ENCODE assay signal across 18 mouse cellular contexts in genomic region chr4:150249731-150250270, GRCm38 (mm10). TPM values are rescaled to one million over a fixed set of nuclear protein-coding genes. Genes with fewer than 3 reads are reported as not detected.
A peak's percentile ranks its signal among the peaks of the same experiment; 100 is the strongest.
DNase-seq lines count a peak whose midpoint lies in the region; ATAC-seq and TF ChIP-seq lines count a peak whose summit lies in the region.
"Had no signal": no experiment of that assay in that cellular context is flagged by ENCODE, and none has a peak within 500 bp of the region (broad histone marks: within the 10 kb centered on the region; RNA-seq: fewer than 3 reads in every experiment).

No protein-coding gene starts in this region.

- H3K4me2 ChIP-seq in heart, embryonic 12.5 days, result no peak overlapping the region
- no peak overlapping the region for H3K4me2 ChIP-seq in liver, embryonic 11.5 days
- no peak overlapping the region for H3K4me2 ChIP-seq in neural tube, embryonic 14.5 days (ENCODE audit: low read depth, low read length)
- no peak overlapping the region for H3K4me2 ChIP-seq in intestine, postnatal 0 days (replicated peaks; ENCODE audit: low read depth)
- H3K4me2 ChIP-seq: liver, embryonic 15.5 days had no signal

- 72% methylated on average over 5 of the region's 5 CpGs for WGBS in heart, embryonic 12.5 days
- WGBS in liver, adult 2 months, result 46% methylated on average over 5 of the region's 5 CpGs
- 66% methylated on average over 5 of the region's 5 CpGs for WGBS in liver, embryonic 11.5 days
- WGBS in neural tube, embryonic 14.5 days, result 79% methylated on average over 5 of the region's 5 CpGs
- WGBS in intestine, postnatal 0 days, result 67% methylated on average over 5 of the region's 5 CpGs

- no peak overlapping the region for H3K4me3 ChIP-seq in heart, embryonic 12.5 days
- no peak overlapping the region for H3K4me3 ChIP-seq in liver, adult 2 months (ENCODE audit: insufficient read depth, low read depth, low read length)
- no peak overlapping the region for H3K4me3 ChIP-seq in liver, embryonic 11.5 days (ENCODE audit: low read depth, low read length)
- H3K4me3 ChIP-seq in MEL (ENCODE audit: control insufficient read depth in 1 of 2, insufficient read depth in 1 of 2, low read depth in 2 of 2, low read length in 2 of 2), result no peak overlapping the region
- no peak overlapping the region for H3K4me3 ChIP-seq in neural tube, embryonic 14.5 days (ENCODE audit: low read depth, low read length)
- H3K4me3 ChIP-seq in intestine, postnatal 0 days (ENCODE audit: low read depth, low read length), result no peak overlapping the region
- H3K4me3 ChIP-seq: erythroblast, embryonic 14.5 days; liver, embryonic 15.5 days had no signal

- DNase-seq in heart, postnatal 4 days, result no peak
- DNase-seq in liver, adult 2 months (ENCODE audit: extremely low read depth, low read depth, low spot score), result peak; percentile 76
- DNase-seq in liver, embryonic 11.5 days (ENCODE audit: low spot score), result no peak
- DNase-seq in MEL (ENCODE audit: low read depth, low spot score), result peak; percentile 54
- DNase-seq: thymus, postnatal 4 days had no signal

- H3K36me3 ChIP-seq in heart, embryonic 12.5 days, result peaks cover 86% of the 10 kb centered on the region
- H3K36me3 ChIP-seq in liver, adult 2 months (ENCODE audit: control insufficient read depth, insufficient read depth, low read length), result peaks cover 37% of the 10 kb centered on the region
- H3K36me3 ChIP-seq in liver, embryonic 11.5 days (ENCODE audit: control insufficient read depth, insufficient read depth, low read length), result peaks cover 53% of the 10 kb centered on the region
- H3K36me3 ChIP-seq in MEL (ENCODE audit: control insufficient read depth in 1 of 2, insufficient read depth in 2 of 2, low read length in 2 of 2), result peaks cover 0 to 11% of the 10 kb centered on the region in 2 experiments; a peak in 2 of 4 replicates
- peaks cover 39% of the 10 kb centered on the region for H3K36me3 ChIP-seq in neural tube, embryonic 14.5 days (ENCODE audit: control insufficient read depth, insufficient read depth, low read length)
- H3K36me3 ChIP-seq in intestine, postnatal 0 days (ENCODE audit: control insufficient read depth, insufficient read depth), result peaks cover 56% of the 10 kb centered on the region

- H3K9me3 ChIP-seq in heart, embryonic 12.5 days (replicated peaks), result no peaks in the 10 kb centered on the region
- H3K9me3 ChIP-seq in liver, embryonic 11.5 days (ENCODE audit: control insufficient read depth, low read length), result no peaks in the 10 kb centered on the region
- H3K9me3 ChIP-seq in MEL (replicated peaks; ENCODE audit: insufficient read depth, low read length), result no peaks in the 10 kb centered on the region
- H3K9me3 ChIP-seq in neural tube, embryonic 14.5 days (ENCODE audit: control insufficient read depth, low read length), result no peaks in the 10 kb centered on the region
- H3K9me3 ChIP-seq in intestine, postnatal 0 days (ENCODE audit: control insufficient read depth), result no peaks in the 10 kb centered on the region
- H3K9me3 ChIP-seq: liver, embryonic 15.5 days had no signal

- H3K4me1 ChIP-seq in heart, embryonic 12.5 days (replicated peaks), result peaks cover 22% of the 10 kb centered on the region
- H3K4me1 ChIP-seq in liver, adult 2 months (ENCODE audit: control insufficient read depth, insufficient read depth, low read length), result peaks cover 2% of the 10 kb centered on the region; the same call in 1 of the 2 replicates
- no peaks in the 10 kb centered on the region for H3K4me1 ChIP-seq in liver, embryonic 11.5 days (replicated peaks; ENCODE audit: control insufficient read depth, insufficient read depth, low read length)
- no peaks in the 10 kb centered on the region for H3K4me1 ChIP-seq in MEL (ENCODE audit: control insufficient read depth in 1 of 2, insufficient read depth in 2 of 2, low read length in 2 of 2)
- peaks cover 23% of the 10 kb centered on the region for H3K4me1 ChIP-seq in neural tube, embryonic 14.5 days (ENCODE audit: control insufficient read depth, insufficient read depth, low read length)
- H3K4me1 ChIP-seq in intestine, postnatal 0 days (replicated peaks; ENCODE audit: control insufficient read depth, insufficient read depth, low read length), result no peaks in the 10 kb centered on the region

- no peak for TF ChIP-seq RAD21 in MEL (IDR thresholded peaks at IDR 0.05; ENCODE audit: low read depth, low read length)

- no peaks in the 10 kb centered on the region for H3K79me2 ChIP-seq in liver, adult 2 months (ENCODE audit: control insufficient read depth, insufficient read depth, low read length)
- no peaks in the 10 kb centered on the region for H3K79me2 ChIP-seq in MEL (ENCODE audit: control insufficient read depth, insufficient read depth, low read length, poor library complexity)

- TF ChIP-seq EP300 in MEL (IDR thresholded peaks at IDR 0.05; ENCODE audit: low read depth in 1 of 2, low read length in 2 of 2), result no peak

- no peaks in the 10 kb centered on the region for H3K27me3 ChIP-seq in heart, embryonic 12.5 days (replicated peaks)
- H3K27me3 ChIP-seq in liver, adult 2 months (ENCODE audit: control insufficient read depth, insufficient read depth, low read length), result no peaks in the 10 kb centered on the region
- no peaks in the 10 kb centered on the region for H3K27me3 ChIP-seq in liver, embryonic 11.5 days (replicated peaks; ENCODE audit: control insufficient read depth, insufficient read depth, low read length)
- H3K27me3 ChIP-seq in MEL (ENCODE audit: control insufficient read depth in 1 of 2, insufficient read depth in 2 of 2, low read length in 2 of 2), result no peaks in the 10 kb centered on the region
- no peaks in the 10 kb centered on the region for H3K27me3 ChIP-seq in neural tube, embryonic 14.5 days (ENCODE audit: control insufficient read depth, insufficient read depth, low read length)
- H3K27me3 ChIP-seq in intestine, postnatal 0 days (replicated peaks; ENCODE audit: control insufficient read depth, insufficient read depth, low read length), result no peaks in the 10 kb centered on the region
- H3K27me3 ChIP-seq: liver, embryonic 15.5 days had no signal

- TF ChIP-seq CTCF in liver, adult 2 months (IDR thresholded peaks at IDR 0.05; ENCODE audit: low read depth, low read length), result no peak
- no peak for TF ChIP-seq CTCF in MEL (IDR thresholded peaks at IDR 0.05 in 2 of 3, conservative IDR thresholded peaks at IDR 0.05 in 1 of 3; ENCODE audit: control insufficient read depth in 1 of 3, insufficient read depth in 1 of 3, low read depth in 2 of 3, low read length in 3 of 3, poor library complexity in 1 of 3, severe bottlenecking in 1 of 3)
- TF ChIP-seq CTCF in intestine, postnatal 0 days (IDR thresholded peaks at IDR 0.05; ENCODE audit: low read depth), result no peak

- TF ChIP-seq POLR2A in liver, adult 2 months (IDR thresholded peaks at IDR 0.05; ENCODE audit: extremely low read depth, insufficient read depth, low read length), result no peak
- no peak for TF ChIP-seq POLR2A in MEL (IDR thresholded peaks at IDR 0.05; ENCODE audit: control insufficient read depth in 1 of 2, insufficient read depth in 1 of 2, low read depth in 1 of 2, low read length in 2 of 2, poor library complexity in 1 of 2)

- H3K9ac ChIP-seq in heart, embryonic 12.5 days, result no peak overlapping the region
- H3K9ac ChIP-seq in liver, adult 2 months (ENCODE audit: low read depth, low read length), result no peak overlapping the region
- H3K9ac ChIP-seq in liver, embryonic 11.5 days (ENCODE audit: low read depth, low read length), result no peak overlapping the region
- H3K9ac ChIP-seq in MEL (ENCODE audit: control insufficient read depth, low read depth, low read length, poor library complexity, severe bottlenecking), result no peak overlapping the region
- no peak overlapping the region for H3K9ac ChIP-seq in neural tube, embryonic 14.5 days (replicated peaks; ENCODE audit: low read depth, low read length)
- H3K9ac ChIP-seq in intestine, postnatal 0 days (ENCODE audit: low read depth, low read length), result no peak overlapping the region
- H3K9ac ChIP-seq: liver, embryonic 15.5 days had no signal

- peak overlapping the region; percentile 23; the same call in 1 of the 2 replicates for H3K27ac ChIP-seq in heart, embryonic 12.5 days (ENCODE audit: poor library complexity, severe bottlenecking)
- no peak overlapping the region for H3K27ac ChIP-seq in liver, adult 2 months (replicated peaks; ENCODE audit: insufficient read depth, low read depth, low read length)
- no peak overlapping the region for H3K27ac ChIP-seq in liver, embryonic 11.5 days (ENCODE audit: low read depth, low read length)
- H3K27ac ChIP-seq in MEL (ENCODE audit: control insufficient read depth, low read depth, low read length), result no peak overlapping the region
- H3K27ac ChIP-seq in neural tube, embryonic 14.5 days (ENCODE audit: low read depth, low read length), result peak overlapping the region; percentile 90; the same call in 1 of the 2 replicates
- H3K27ac ChIP-seq in intestine, postnatal 0 days (ENCODE audit: low read depth, low read length), result no peak overlapping the region
- H3K27ac ChIP-seq: liver, embryonic 15.5 days; macrophage had no signal

- ATAC-seq in heart, embryonic 12.5 days (ENCODE audit: insufficient number of reproducible peaks, low FRiP score), result no peak
- ATAC-seq in liver, embryonic 11.5 days (replicated peaks; ENCODE audit: low FRiP score), result no peak
- ATAC-seq in neural tube, embryonic 14.5 days (ENCODE audit: low read depth), result no peak
- ATAC-seq in intestine, postnatal 0 days, result no peak
- ATAC-seq: inflammation-experienced regulatory T-cells, adult 6 months had no signal

RNA-seq across cellular contexts. Expression of gene Eno1, which starts 13.3 kb away (rescaled TPM):
- 2,142 and 2,173 TPM in 2 replicates for polyA plus RNA-seq in heart, embryonic 12.5 days (2016; fragmentation: Nextera tagmentation; extraction: Ambion mirVana)
- 100 to 1,000 TPM; 303 to 307 TPM for total RNA-seq in heart, postnatal 4 days (2021)
- total RNA-seq in liver, adult 2 months (2014; rRNA removed), result 386 and 392 TPM in 2 replicates
- 283 and 350 TPM in 2 replicates for polyA plus RNA-seq in liver, adult 2 months (2012; rRNA removed)
- polyA plus RNA-seq in liver, embryonic 11.5 days (2014; fragmentation: Nextera tagmentation; extraction: Ambion mirVana), result 2,392 and 2,590 TPM in 2 replicates
- 254 and 516 TPM in 2 replicates for total RNA-seq in MEL (2012; rRNA removed)
- polyA plus RNA-seq in MEL (2012; ENCODE audit: insufficient read depth in 1 of 2, insufficient read length in 2 of 2, low read depth in 1 of 2, low replicate concordance in 2 of 2, missing spikeins in 1 of 2), result 1,000 to 10,000 TPM in 1 of 2 experiments, 100 to 1,000 TPM in 1; 737 to 5,492 TPM
- polyA plus RNA-seq in neural tube, embryonic 14.5 days (2014; fragmentation: Nextera tagmentation; extraction: Ambion mirVana), result 974 and 1,050 TPM in 2 replicates
- 644 and 733 TPM in 2 replicates for polyA plus RNA-seq in intestine, postnatal 0 days (2015; fragmentation: Nextera tagmentation; extraction: Ambion mirVana)

RNA-seq across cellular contexts. Expression of gene Rere, which starts 31.6 kb away (rescaled TPM):
- polyA plus RNA-seq in heart, embryonic 12.5 days (2016; fragmentation: Nextera tagmentation; extraction: Ambion mirVana), result 29.5 and 37.9 TPM in 2 replicates
- 10 to 100 TPM; 70.0 to 72.5 TPM for total RNA-seq in heart, postnatal 4 days (2021)
- total RNA-seq in liver, adult 2 months (2014; rRNA removed), result 10.0 and 10.7 TPM in 2 replicates
- polyA plus RNA-seq in liver, adult 2 months (2012; rRNA removed), result 5.8 and 8.8 TPM in 2 replicates
- polyA plus RNA-seq in liver, embryonic 11.5 days (2014; fragmentation: Nextera tagmentation; extraction: Ambion mirVana), result 22.6 and 23.3 TPM in 2 replicates
- total RNA-seq in MEL (2012; rRNA removed), result 4.1 and 5.8 TPM in 2 replicates
- polyA plus RNA-seq in MEL (2012; ENCODE audit: insufficient read depth in 1 of 2, insufficient read length in 2 of 2, low read depth in 1 of 2, low replicate concordance in 2 of 2, missing spikeins in 1 of 2), result 10 to 100 TPM in 1 of 2 experiments, not detected in 1; 31.8 TPM
- polyA plus RNA-seq in neural tube, embryonic 14.5 days (2014; fragmentation: Nextera tagmentation; extraction: Ambion mirVana), result 50.5 and 50.7 TPM in 2 replicates
- polyA plus RNA-seq in intestine, postnatal 0 days (2015; fragmentation: Nextera tagmentation; extraction: Ambion mirVana), result 20.7 and 22.4 TPM in 2 replicates

RNA-seq across cellular contexts. Expression of gene Car6, which starts 48.7 kb away (rescaled TPM):
- not detected in 2 replicates for polyA plus RNA-seq in heart, embryonic 12.5 days (2016; fragmentation: Nextera tagmentation; extraction: Ambion mirVana)
- total RNA-seq in heart, postnatal 4 days (2021), result not detected
- total RNA-seq in liver, adult 2 months (2014; rRNA removed), result not detected in 2 replicates
- polyA plus RNA-seq in liver, adult 2 months (2012; rRNA removed), result not detected in 2 replicates
- not detected in 2 replicates for polyA plus RNA-seq in liver, embryonic 11.5 days (2014; fragmentation: Nextera tagmentation; extraction: Ambion mirVana)
- not detected in 2 replicates for total RNA-seq in MEL (2012; rRNA removed)
- under 1 TPM in 1 of 2 experiments, not detected in 1; 0.19 TPM for polyA plus RNA-seq in MEL (2012; ENCODE audit: insufficient read depth in 1 of 2, insufficient read length in 2 of 2, low read depth in 1 of 2, low replicate concordance in 2 of 2, missing spikeins in 1 of 2)
- not detected in 2 replicates for polyA plus RNA-seq in neural tube, embryonic 14.5 days (2014; fragmentation: Nextera tagmentation; extraction: Ambion mirVana)
- polyA plus RNA-seq in intestine, postnatal 0 days (2015; fragmentation: Nextera tagmentation; extraction: Ambion mirVana), result not detected in 2 replicates
- total RNA-seq: granulocyte monocyte progenitor cell, adult 5-6 weeks; layer of hippocampus, postnatal 10 days; left cerebral cortex, postnatal 25 days; midbrain, postnatal 0 days; neutrophil, adult 5-6 weeks had no signal
- polyA plus RNA-seq: erythroblast, embryonic 14.5 days; inflammation-experienced regulatory T-cells, adult 6 months; kidney, postnatal 0 days; liver, embryonic 15.5 days; midbrain, postnatal 0 days had no signal

Comparison
In these comparisons a context has a peak if more than half of its experiments do, and no peak if none do; other contexts are left out.
1. DNase-seq: peak in liver, adult 2 months (single experiment) and MEL (single experiment); none in heart, postnatal 4 days (single experiment) and liver, embryonic 11.5 days (single experiment).
2. H3K27ac ChIP-seq: peak in heart, embryonic 12.5 days (single experiment) and neural tube, embryonic 14.5 days (single experiment); none in liver, adult 2 months (single experiment), liver, embryonic 11.5 days (single experiment), MEL (single experiment) and intestine, postnatal 0 days (single experiment).